19 mouse cellular contexts compared by ENCODE assay signal in genomic region chrX:109147108-109147507, GRCm38 (mm10).
"Had no signal": no experiment of that assay in that cellular context is flagged by ENCODE, and none has a peak within 500 bp of the region (broad histone marks: within the 10 kb centered on the region; RNA-seq: fewer than 3 reads in every experiment).

No protein-coding gene starts in this region.

- ATAC-seq: lung, postnatal 0 days; midbrain, embryonic 13.5 days; midbrain, embryonic 15.5 days had no signal

- DNase-seq: liver, embryonic 13.5 days; liver, postnatal 0 days; lung, adult 2 months; lung, postnatal 14 days; lung, postnatal 4 days; right cerebral cortex, postnatal 25 days; right cerebral cortex, postnatal 4 days; spleen, adult 18-20 months; thymus, adult 2 months; thymus, postnatal 25 days; thymus, postnatal 4 days had no signal

- H3K36me3 ChIP-seq: liver, embryonic 13.5 days; liver, embryonic 15.5 days; lung, embryonic 15.5 days; midbrain, embryonic 13.5 days; midbrain, embryonic 15.5 days; neural tube, embryonic 12.5 days; stomach, embryonic 15.5 days had no signal

- H3K27me3 ChIP-seq: liver, embryonic 13.5 days; liver, embryonic 15.5 days; lung, embryonic 15.5 days; megakaryocyte, embryonic 14.5 days; midbrain, embryonic 13.5 days; midbrain, embryonic 15.5 days; neural tube, embryonic 12.5 days; stomach, embryonic 15.5 days had no signal
